Mouse (Mus musculus): ENCODE data around the gene Zfp827.

DNA sequence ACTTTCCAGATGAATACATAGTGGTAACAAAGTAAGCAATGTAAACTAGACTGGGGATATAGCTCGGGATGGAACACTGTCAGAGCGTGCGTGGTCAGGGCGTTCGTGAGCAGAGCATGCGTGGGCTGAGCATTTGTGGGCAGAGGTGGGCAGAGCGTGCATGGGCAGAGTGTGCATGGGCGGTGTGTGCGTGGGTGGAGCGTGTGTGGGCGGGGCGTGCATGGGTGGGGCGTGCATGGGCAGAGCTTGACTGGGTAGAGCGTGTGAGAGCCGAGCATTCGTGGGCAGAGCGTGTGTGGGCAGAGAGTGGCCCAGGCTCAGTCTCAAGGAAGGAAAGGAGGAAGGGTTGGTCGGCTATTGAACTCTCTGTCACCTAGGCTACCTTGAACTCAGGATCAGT lies 84.2 kb downstream of the Zfp827 start:
- TF ChIP-seq CTCF (IDR thresholded peaks at IDR 0.05; ENCODE audit: low read depth) = no peak
- no peak for TF ChIP-seq EP300 (optimal IDR thresholded peaks at IDR 0.05)
